Mouse (Mus musculus): ENCODE results near the gene Ushbp1. TPM values are rescaled to one million over a fixed set of nuclear protein-coding genes. Genes with fewer than 3 reads are reported as not detected.

Gene Ushbp1
- polyA plus RNA-seq (2012; rRNA removed; ENCODE audit: low replicate concordance) = 9.5 TPM in 2 replicates

GRCm38 (mm10) chr8:71395629-71396028, at the start of gene Ushbp1:
Ushbp1 (minus strand) TSS chr8:71395802.

GRCm38 (mm10) chr8:71405401-71406098, 9.9 kb upstream of the Ushbp1 start, which contains the start of gene Ankle1:
Ankle1 (plus strand) TSS chr8:71406010.

DNA sequence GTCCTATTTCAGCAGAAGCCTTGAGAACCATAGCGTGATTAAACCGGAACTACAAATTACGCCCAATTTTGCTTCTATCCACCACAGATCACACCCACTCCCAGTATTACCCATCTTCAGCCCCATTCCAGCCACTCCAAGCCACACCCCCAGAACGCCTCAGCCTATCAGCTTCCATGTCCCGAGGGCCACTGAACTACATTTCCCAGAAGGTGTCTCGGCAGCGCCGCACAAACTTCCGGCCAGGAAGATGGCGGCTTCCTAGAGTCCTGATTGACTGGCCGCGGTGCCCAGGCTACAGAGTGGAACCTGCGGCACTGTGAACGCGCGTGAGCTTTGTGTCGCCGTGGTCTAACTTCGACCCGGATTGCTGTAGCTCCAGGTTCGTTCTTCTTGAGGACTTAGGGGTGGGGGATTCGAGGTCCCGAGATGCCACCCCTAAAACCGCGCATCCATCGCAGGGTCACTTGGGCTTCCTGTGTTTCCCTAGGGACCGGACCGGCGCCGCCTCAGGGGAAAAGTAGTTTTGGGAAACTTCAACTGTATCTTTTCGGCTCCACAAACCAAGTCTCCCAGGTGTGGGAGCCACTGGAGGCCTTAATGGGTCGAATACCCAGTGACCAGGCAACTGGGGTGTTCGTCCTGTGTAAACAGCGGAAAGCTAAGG, 1.2 kb upstream of the Ushbp1 start, which contains the start of gene Babam1:
Gene Babam1 (plus strand): TSS at position 223 of the 667 bp plus-strand sequence.

GRCm38 (mm10) chr8:71381421-71381970, 14.1 kb downstream of the Ushbp1 start, which contains the start of gene Nr2f6:
Nr2f6 (minus strand) TSS chr8:71381960.

GRCm38 (mm10) chr8:71371236-71371848, 24.3 kb downstream of the Ushbp1 start, which contains the start of gene Ocel1:
Ocel1 (plus strand) TSS chr8:71371298.

GRCm38 (mm10) chr8:71366771-71367528, 28.7 kb downstream of the Ushbp1 start, which contains the start of gene Use1:
Use1 (plus strand) TSS chr8:71366848.

Other genes with a start within 250 kb of the Ushbp1 start
- gene Myo9b, start 123.1 kb downstream of the Ushbp1 start, polyA plus RNA-seq (2012; rRNA removed; ENCODE audit: low replicate concordance) = 15.1 and 23.4 TPM in 2 replicates
- gene Haus8, start 122.9 kb downstream of the Ushbp1 start, polyA plus RNA-seq (2012; rRNA removed; ENCODE audit: low replicate concordance) = 3.6 and 4.1 TPM in 2 replicates
- 51.2 and 55.3 TPM in 2 replicates for gene Use1, start 29.0 kb downstream of the Ushbp1 start, polyA plus RNA-seq (2012; rRNA removed; ENCODE audit: low replicate concordance)
- gene Ocel1, start 24.5 kb downstream of the Ushbp1 start, polyA plus RNA-seq (2012; rRNA removed; ENCODE audit: low replicate concordance) = 25.0 and 66.9 TPM in 2 replicates
- 313 and 643 TPM in 2 replicates for gene Nr2f6, start 13.8 kb downstream of the Ushbp1 start, polyA plus RNA-seq (2012; rRNA removed; ENCODE audit: low replicate concordance)
- 102 and 106 TPM in 2 replicates for gene Babam1, start 1.1 kb upstream of the Ushbp1 start, polyA plus RNA-seq (2012; rRNA removed; ENCODE audit: low replicate concordance)
- 12.8 and 20.1 TPM in 2 replicates for gene Ankle1, start 10.2 kb upstream of the Ushbp1 start, polyA plus RNA-seq (2012; rRNA removed; ENCODE audit: low replicate concordance)
- 17.3 and 22.0 TPM in 2 replicates for gene Abhd8, start 67.9 kb upstream of the Ushbp1 start, polyA plus RNA-seq (2012; rRNA removed; ENCODE audit: low replicate concordance)
- gene Mrpl34, start 69.2 kb upstream of the Ushbp1 start, polyA plus RNA-seq (2012; rRNA removed; ENCODE audit: low replicate concordance) = 268 and 285 TPM in 2 replicates
- 83.6 and 99.3 TPM in 2 replicates for gene Dda1, start 73.4 kb upstream of the Ushbp1 start, polyA plus RNA-seq (2012; rRNA removed; ENCODE audit: low replicate concordance)
- gene Ano8, start 90.2 kb upstream of the Ushbp1 start, polyA plus RNA-seq (2012; rRNA removed; ENCODE audit: low replicate concordance) = 19.4 and 25.4 TPM in 2 replicates
- 29.5 and 30.2 TPM in 2 replicates for gene Gtpbp3, start 92.3 kb upstream of the Ushbp1 start, polyA plus RNA-seq (2012; rRNA removed; ENCODE audit: low replicate concordance)
- gene Plvap, start 116.0 kb upstream of the Ushbp1 start, polyA plus RNA-seq (2012; rRNA removed; ENCODE audit: low replicate concordance) = 270 and 394 TPM in 2 replicates
- not detected in 2 replicates for gene Ccdc194, start 129.9 kb upstream of the Ushbp1 start, polyA plus RNA-seq (2012; rRNA removed; ENCODE audit: low replicate concordance)
- 119 and 255 TPM in 2 replicates for gene Bst2, start 141.7 kb upstream of the Ushbp1 start, polyA plus RNA-seq (2012; rRNA removed; ENCODE audit: low replicate concordance)
- gene Mvb12a, start 147.1 kb upstream of the Ushbp1 start, polyA plus RNA-seq (2012; rRNA removed; ENCODE audit: low replicate concordance) = 159 and 312 TPM in 2 replicates
- 0.50 and 1.4 TPM in 2 replicates for gene Tmem221, start 163.1 kb upstream of the Ushbp1 start, polyA plus RNA-seq (2012; rRNA removed; ENCODE audit: low replicate concordance)
- gene Nxnl1, start 170.8 kb upstream of the Ushbp1 start, polyA plus RNA-seq (2012; rRNA removed; ENCODE audit: low replicate concordance) = not detected in 2 replicates
- 28.3 and 40.4 TPM in 2 replicates for gene Slc27a1, start 173.1 kb upstream of the Ushbp1 start, polyA plus RNA-seq (2012; rRNA removed; ENCODE audit: low replicate concordance)
- 210 and 420 TPM in 2 replicates for gene Pgls, start 196.4 kb upstream of the Ushbp1 start, polyA plus RNA-seq (2012; rRNA removed; ENCODE audit: low replicate concordance)
- gene Fam129c, start 201.8 kb upstream of the Ushbp1 start, polyA plus RNA-seq (2012; rRNA removed; ENCODE audit: low replicate concordance) = 1.6 and 3.1 TPM in 2 replicates
- 59.6 and 62.5 TPM in 2 replicates for gene Colgalt1, start 215.2 kb upstream of the Ushbp1 start, polyA plus RNA-seq (2012; rRNA removed; ENCODE audit: low replicate concordance)